Mouse (Mus musculus): ENCODE measurements around the gene Orai1. TPM values are rescaled to one million over a fixed set of nuclear protein-coding genes. Genes with fewer than 3 reads are reported as not detected.

The Orai1 gene
- polyA plus RNA-seq, 1 experiment from 2014 or later, result 14.3 TPM

Other genes with a start within 250 kb of the Orai1 start
- 62.6 and 73.4 TPM in 2 replicates for gene Camkk2, start 235.7 kb upstream of the Orai1 start, polyA plus RNA-seq (2015; fragmentation: Nextera tagmentation; extraction: Ambion mirVana)
- gene Anapc5, start 193.7 kb upstream of the Orai1 start, polyA plus RNA-seq (2015; fragmentation: Nextera tagmentation; extraction: Ambion mirVana), result 481 and 508 TPM in 2 replicates
- gene Rnf34, start 165.0 kb upstream of the Orai1 start, polyA plus RNA-seq (2015; fragmentation: Nextera tagmentation; extraction: Ambion mirVana), result 45.0 and 47.5 TPM in 2 replicates
- 95.4 and 99.5 TPM in 2 replicates for gene Kdm2b, start 25.3 kb upstream of the Orai1 start, polyA plus RNA-seq (2015; fragmentation: Nextera tagmentation; extraction: Ambion mirVana)
- gene Morn3, start 31.9 kb downstream of the Orai1 start, polyA plus RNA-seq (2015; fragmentation: Nextera tagmentation; extraction: Ambion mirVana), result 1.1 and 1.3 TPM in 2 replicates
- gene Tmem120b, start 53.3 kb downstream of the Orai1 start, polyA plus RNA-seq (2015; fragmentation: Nextera tagmentation; extraction: Ambion mirVana), result 17.9 and 20.7 TPM in 2 replicates
- 16.7 and 19.3 TPM in 2 replicates for gene Rhof, start 117.6 kb downstream of the Orai1 start, polyA plus RNA-seq (2015; fragmentation: Nextera tagmentation; extraction: Ambion mirVana)
- 10.9 and 11.7 TPM in 2 replicates for gene Setd1b, start 127.1 kb downstream of the Orai1 start, polyA plus RNA-seq (2015; fragmentation: Nextera tagmentation; extraction: Ambion mirVana)
- 75.3 and 75.7 TPM in 2 replicates for gene Psmd9, start 154.3 kb downstream of the Orai1 start, polyA plus RNA-seq (2015; fragmentation: Nextera tagmentation; extraction: Ambion mirVana)
- not detected in 2 replicates for gene Hpd, start 167.7 kb downstream of the Orai1 start, polyA plus RNA-seq (2015; fragmentation: Nextera tagmentation; extraction: Ambion mirVana)
- gene Wdr66, start 237.0 kb downstream of the Orai1 start, polyA plus RNA-seq (2015; fragmentation: Nextera tagmentation; extraction: Ambion mirVana), result 0.80 and 1.3 TPM in 2 replicates

All from hindbrain, embryonic 15.5 days (tissue).